Mouse (Mus musculus) right cerebral cortex, adult 18-20 months (tissue): ENCODE results near the gene Glmn.

ENCODE experiments used
- DNase-seq: peaks from one replicate; pipeline ENCODE4 v3.0.0; 2022; ENCODE audit warnings: mixed read lengths

The Glmn gene

DNA sequence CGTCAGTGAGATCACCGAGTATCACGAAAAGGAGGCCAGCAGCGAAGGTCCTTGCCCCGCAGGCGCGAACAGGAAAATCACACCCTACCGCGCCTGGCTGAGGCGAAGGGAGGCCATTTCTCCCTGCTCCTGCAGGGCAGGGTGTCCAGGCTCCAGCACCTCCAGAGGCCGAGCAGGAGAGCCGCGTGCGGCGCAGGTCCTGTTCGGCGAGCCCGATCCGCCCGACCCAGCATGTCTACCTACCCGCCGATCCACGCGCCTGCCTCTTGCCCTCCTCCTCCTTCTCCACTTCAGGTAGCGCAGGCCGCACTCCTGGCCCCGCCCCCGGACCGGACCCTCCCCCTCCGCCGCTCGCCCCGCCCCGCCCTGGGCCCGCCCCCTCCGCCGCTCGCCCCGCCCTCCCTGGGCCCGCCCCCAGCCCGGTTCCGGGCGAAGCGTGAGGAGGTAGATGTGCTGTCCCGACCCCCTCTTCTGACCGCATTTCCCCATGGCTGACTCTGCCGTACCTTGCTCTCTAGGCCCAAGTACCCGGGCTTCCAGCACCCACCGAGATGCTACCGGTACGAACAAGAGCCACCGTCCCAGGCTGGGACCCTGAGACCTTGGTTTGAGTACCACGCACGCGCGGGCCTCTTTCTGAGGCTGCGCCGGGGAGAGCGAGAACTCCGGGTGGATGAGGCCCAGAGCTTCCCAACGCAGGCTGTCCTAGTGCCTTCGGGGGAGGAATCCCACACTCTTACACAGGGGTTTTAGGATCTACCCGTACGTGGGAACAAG lies at the start of gene Glmn, which contains the start of gene Rpap2:
TSS of gene Glmn (minus strand) at position 588 of the 777 bp plus-strand sequence.
TSS of gene Rpap2 (plus strand) at position 73 of the 777 bp plus-strand sequence.
- DNase-seq, result peak; percentile 88

- DNase-seq, result no peak
Measured at GRCm38 (mm10) chr5:107645935-107646334, 48.2 kb upstream of the Glmn start.

DNA sequence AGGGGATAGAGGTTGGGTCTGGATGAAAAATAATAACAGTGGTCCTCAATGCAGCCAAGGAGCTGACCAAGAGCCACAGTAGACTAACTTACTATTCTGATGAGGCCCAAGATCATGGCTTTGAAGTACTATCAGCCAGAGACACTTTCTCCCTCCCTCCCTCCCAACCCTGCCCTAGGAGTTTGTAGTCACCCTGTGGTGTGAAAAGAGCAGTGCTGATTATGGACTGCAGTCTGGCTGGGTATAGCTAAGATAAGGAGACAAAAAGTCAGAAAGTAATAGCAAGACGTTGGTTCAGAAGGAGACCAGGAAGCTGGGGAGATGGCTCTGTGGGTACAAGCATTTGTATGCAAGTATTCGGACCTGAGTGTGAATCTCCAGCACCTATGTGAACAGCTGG lies 46.9 kb upstream of the Glmn start:
- DNase-seq, result no peak

DNA sequence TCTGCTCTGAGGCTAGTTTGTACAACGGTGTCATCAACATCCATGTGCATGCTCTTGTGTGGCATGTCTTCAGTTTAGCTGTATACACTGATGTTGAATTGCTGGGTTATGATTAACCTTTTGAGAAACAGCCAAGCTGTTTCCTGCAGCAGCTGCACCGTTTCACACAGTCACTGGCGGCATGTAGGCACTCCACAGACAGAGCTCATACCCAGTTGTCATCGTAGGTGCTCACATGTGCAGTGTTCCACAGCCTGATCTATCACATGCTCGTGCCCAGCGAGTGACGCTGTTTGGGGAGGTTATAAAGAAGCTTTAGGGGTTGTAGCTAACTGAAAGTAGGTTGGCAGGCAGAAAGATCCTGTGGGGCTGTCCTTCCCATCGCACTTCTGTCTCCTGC lies 40.7 kb upstream of the Glmn start:
- peak; percentile 6 for DNase-seq

GRCm38 (mm10) chr5:107637106-107637505 lies 39.4 kb upstream of the Glmn start:
- no peak for DNase-seq

GRCm38 (mm10) chr5:107633651-107634050 lies 36.0 kb upstream of the Glmn start:
- DNase-seq, result no peak

- no peak for DNase-seq
Measured at GRCm38 (mm10) chr5:107621327-107621726, 23.6 kb upstream of the Glmn start.

DNA sequence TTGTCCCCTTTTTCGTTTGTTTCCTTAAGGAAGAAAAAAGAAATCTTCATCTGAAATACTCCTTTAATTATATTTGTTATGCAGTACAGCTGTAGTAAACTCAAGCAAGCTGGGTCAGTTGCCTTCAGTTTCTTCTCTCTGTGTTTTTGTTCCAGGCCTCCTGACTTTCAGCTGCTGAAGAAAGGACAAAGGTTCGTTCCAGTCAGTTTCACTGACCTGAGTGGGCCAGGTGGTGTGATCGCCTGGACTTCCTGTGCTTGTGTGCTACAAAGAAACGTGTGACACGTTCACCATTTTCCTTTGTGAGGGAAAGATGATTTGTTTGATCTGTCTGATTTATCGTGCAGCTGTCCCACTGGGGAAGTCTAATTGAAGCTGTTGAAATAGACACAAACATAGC lies 20.3 kb upstream of the Glmn start:
- no peak for DNase-seq

DNA sequence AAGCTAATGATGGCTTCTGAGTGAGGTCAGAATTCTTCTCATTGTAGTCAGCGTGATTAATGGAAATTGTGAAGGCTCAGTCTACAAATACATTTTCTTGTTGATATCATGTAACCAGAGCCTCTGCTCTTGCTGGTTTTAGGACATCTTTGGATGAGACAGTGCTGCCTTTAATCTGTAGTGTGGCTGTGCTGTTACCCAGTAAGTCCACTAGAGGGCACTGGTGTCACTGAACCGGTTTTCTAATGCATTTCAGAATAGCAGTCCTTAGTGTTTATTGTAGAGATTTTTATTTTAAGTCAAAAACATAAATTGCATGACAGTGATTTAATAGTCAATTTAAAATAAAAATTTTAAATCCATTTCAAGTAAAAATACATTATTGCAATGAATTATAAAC lies 13.5 kb upstream of the Glmn start:
- peak; percentile 59 for DNase-seq

DNA sequence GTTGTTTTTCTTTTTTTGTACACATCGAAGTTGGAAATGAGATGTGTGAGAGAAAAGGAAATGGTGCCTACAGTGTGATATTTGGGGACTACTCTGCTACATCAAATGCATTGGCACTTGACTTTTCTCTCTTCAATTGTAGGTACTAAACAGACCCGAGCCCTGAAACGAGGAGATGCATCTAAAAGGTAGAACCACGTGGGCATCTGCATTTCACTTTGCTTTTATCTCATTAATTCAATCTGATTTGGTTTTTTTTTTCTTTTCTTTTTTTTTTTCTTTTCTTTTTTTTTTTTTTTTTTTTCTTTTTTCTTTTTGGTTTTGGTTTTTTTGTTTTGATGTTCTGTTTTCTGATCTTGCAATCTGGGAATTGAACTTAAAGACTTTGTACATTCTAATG lies 692 bp upstream of the Glmn start:
- DNase-seq, result no peak

DNA sequence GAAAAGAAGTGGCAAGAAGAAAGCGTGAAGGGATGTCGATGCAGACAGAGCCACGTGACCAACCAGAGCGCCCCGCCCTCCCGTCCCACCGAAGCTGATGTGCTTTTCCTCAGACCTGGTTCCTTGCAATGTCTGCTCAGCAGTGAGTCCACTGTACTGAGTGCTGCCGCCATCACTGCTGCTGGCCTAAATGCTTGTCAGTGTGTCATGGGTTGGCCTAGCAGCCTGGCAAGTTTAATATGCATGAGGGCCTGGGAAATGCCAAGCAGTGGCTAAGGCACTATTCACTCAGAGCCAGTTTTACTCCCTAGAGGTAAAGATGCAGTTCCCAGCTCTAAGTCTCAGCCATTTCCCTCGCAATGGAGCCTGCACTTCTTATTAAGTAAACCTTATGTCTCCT lies 28.5 kb downstream of the Glmn start:
- DNase-seq, result no peak

GRCm38 (mm10) chr5:107556969-107557368 lies 40.7 kb downstream of the Glmn start:
- DNase-seq, result no peak

DNA sequence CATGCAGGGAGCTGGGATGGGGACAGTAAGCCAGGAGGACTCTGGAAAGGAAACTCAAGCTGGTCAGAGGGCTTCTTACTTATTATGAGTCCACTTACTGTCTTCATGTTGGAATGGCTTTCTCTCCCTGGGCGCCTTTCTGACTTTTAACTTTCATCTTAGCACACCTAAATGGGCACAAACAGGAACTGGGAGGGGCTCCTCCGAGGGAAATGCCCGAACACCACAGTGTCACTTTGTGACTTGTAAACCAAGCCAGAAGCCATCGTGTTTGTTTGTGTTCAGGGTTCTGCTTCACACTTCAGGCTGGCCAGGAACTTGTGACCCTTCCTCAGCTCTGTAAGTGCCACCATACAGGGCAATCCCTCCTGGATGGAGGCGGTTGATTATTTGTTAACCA lies 43.4 kb downstream of the Glmn start:
- DNase-seq, result no peak

DNA sequence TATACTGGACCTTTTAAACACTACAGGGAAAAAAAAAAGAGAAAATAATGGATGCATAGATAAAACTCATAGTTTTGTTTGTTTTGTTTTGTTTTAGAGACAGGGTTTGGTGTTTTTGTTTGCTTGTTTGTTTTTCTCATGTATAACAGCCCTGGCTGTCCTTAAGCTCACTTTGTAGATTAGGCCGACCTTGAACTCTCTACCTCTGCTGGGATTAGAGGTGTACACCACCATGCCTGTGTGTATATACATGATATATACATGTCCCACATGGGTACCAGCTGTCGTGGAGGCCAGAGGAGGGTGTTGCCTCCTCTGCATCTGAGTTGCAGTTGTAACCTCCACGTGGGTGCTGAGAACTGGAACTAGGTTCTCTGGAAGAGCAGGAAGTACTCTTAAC lies 49.2 kb downstream of the Glmn start:
- no peak for DNase-seq

GRCm38 (mm10) chr5:107547955-107548354 lies 49.7 kb downstream of the Glmn start:
- no peak for DNase-seq

DNA sequence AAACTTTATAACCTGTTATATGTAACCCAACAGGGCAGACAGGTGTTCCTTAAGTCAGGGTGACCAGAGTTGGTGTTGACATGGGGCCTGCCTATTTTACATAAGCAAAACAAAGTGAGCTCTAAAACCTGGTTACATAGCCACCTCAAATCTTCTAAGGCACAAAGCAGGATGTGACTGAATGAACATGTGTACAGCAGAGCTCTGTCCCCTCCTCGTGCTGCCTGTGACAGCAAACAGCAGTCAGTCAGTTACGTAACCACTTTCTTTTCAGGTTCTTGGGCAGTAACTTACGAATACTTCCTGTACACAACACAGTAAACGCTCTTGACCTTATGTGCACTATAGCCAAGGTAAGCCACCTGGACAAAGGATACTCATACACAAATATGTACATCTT lies 51.8 kb downstream of the Glmn start:
- no peak for DNase-seq

GRCm38 (mm10) chr5:107541696-107542095 lies 56.0 kb downstream of the Glmn start:
- no peak for DNase-seq

GRCm38 (mm10) chr5:107534581-107534980 lies 63.1 kb downstream of the Glmn start, which contains the start of gene 1700028K03Rik:
1700028K03Rik (plus strand) TSS chr5:107534709.
- DNase-seq, result no peak

DNA sequence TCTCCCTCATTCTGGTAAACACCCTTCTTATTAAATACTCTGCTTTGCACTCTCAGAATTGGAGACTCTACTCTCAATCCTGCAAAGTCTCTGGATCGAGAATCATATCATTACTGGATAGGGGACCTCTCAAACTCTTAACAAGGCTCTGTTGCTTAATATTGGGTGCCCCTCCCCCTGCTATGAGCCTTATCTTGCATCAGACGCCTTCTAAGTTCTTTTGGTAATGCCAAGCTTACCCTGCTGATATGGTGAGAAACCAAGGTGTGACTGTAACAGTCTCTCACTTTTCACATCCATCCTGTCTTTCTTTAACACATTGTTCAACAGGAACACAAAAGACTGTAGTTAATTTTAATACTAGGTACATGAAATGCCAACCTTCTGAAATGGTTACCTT lies 64.1 kb downstream of the Glmn start:
- no peak for DNase-seq

GRCm38 (mm10) chr5:107528856-107529255 lies 68.8 kb downstream of the Glmn start:
- no peak for DNase-seq

DNA sequence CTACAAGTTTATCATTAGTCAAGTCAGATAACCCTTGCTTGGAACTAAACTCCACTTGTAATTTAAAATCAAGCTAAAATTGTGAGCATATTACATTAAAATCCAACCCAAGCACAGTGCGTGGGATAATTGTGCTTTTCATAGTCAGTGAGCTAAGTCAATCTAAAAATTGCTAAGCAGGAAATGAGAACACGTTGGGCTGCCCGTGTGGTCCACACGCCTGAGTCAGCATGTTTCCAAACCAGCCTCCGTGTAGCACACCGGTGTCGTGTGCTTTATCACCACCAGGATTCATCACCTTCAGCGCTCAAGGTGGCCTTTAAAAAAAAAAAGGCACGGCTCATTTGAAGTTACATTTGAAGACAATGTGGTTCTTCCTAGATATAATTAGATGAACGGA lies 73.4 kb downstream of the Glmn start:
- peak; percentile 76 for DNase-seq

- peak; percentile 74 for DNase-seq
Measured at GRCm38 (mm10) chr5:107521897-107522296, 75.8 kb downstream of the Glmn start.

DNA sequence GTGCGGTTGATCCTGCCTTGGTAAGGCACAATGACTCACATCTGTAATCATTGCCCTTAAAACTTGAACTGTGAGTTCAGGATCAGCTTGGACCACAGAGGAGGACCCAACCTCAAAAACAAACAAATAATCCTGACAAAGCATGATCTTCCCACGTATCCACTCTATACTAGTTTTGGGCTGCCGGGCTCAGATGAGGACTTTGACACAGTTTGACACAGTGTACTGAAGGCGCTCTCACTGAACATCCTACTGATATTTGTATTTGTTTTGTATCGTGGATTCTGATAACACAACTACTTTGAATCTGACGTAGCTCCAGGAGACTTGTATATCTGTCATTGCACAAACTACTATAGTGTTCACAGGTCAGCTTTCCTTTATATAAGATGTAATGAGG lies 76.3 kb downstream of the Glmn start:
- no peak for DNase-seq

DNA sequence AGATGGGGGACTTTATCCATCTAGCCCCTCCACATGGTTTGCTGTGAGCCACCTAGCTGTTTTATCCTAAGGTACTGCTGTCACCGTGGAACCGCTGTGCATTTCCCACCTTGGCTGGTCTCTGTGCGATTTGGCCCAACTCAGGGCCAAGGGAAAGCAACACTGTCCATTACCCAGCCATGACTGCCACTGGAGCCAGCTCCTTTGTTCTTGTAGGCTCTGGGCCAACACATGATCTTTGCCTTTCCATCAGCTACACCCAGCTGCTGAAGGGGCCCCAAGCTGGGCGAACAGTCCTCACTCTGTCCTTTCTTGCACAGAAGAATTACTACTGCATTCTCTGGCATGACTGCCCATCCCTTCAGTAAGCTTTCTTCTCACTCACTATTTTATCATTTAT lies 79.1 kb downstream of the Glmn start:
- DNase-seq, result no peak

- DNase-seq, result no peak
Measured at GRCm38 (mm10) chr5:107516087-107516486, 81.6 kb downstream of the Glmn start.
